Mouse (Mus musculus) limb, embryonic 11.5 days (tissue): Measurements from ENCODE around the gene Ccnl1. TPM values are rescaled to one million over a fixed set of nuclear protein-coding genes. Genes with fewer than 3 reads are reported as not detected.

ENCODE experiments used
- ATAC-seq: fragments of 200-750 bp; cut with Nextera tagmentation; 2 replicates; pipeline ENCODE4 v1.8.0; 2017; ENCODE audit warnings: low read depth; ENCODE audit not compliant: insufficient number of reproducible peaks, low FRiP score, low TSS enrichment
- DNase-seq: peaks from one replicate; pipeline ENCODE4 v3.0.0-alpha.2; 2015; ENCODE audit warnings: low spot score
- H3K27ac ChIP-seq: fragments of 300-500 bp; sonication (generic); replicated peaks from 2 replicates; pipeline ENCODE4 v1.5.1; 2014; ENCODE audit warnings: low read depth, mild to moderate bottlenecking, low read length
- H3K27me3 ChIP-seq: fragments of 300-500 bp; sonication (generic); 2 replicates; pipeline ENCODE4 v1.6.1; 2014; ENCODE audit warnings: mild to moderate bottlenecking, low read length, mixed read lengths; ENCODE audit not compliant: control insufficient read depth, insufficient read depth
- H3K36me3 ChIP-seq: fragments of 300-500 bp; sonication (generic); 2 replicates; pipeline ENCODE4 v1.6.1; 2014; ENCODE audit warnings: mild to moderate bottlenecking, low read length, moderate library complexity, mixed read lengths; ENCODE audit not compliant: control insufficient read depth, insufficient read depth
- H3K4me1 ChIP-seq: fragments of 300-500 bp; sonication (generic); 2 replicates; pipeline ENCODE4 v1.6.1; 2014; ENCODE audit warnings: low read length, mixed read lengths; ENCODE audit not compliant: control insufficient read depth, insufficient read depth
- H3K4me2 ChIP-seq: fragments of 300-500 bp; sonication (generic); 2 replicates; pipeline ENCODE4 v1.6.1; 2014; ENCODE audit warnings: low read depth, mild to moderate bottlenecking, moderate library complexity; ENCODE audit not compliant: severe bottlenecking
- H3K4me3 ChIP-seq: fragments of 300-500 bp; sonication (generic); 2 replicates; pipeline ENCODE4 v1.5.1; 2014; ENCODE audit warnings: low read depth, low read length
- H3K9ac ChIP-seq: fragments of 300-500 bp; sonication (generic); 2 replicates; pipeline ENCODE4 v1.6.1; 2014; ENCODE audit warnings: mild to moderate bottlenecking, low read length
- H3K9me3 ChIP-seq: fragments of 300-500 bp; sonication (generic); 2 replicates; pipeline ENCODE4 v1.6.1; 2016; ENCODE audit warnings: low read length; ENCODE audit not compliant: control insufficient read depth
- WGBS: fragments of 180-500 bp; shearing (Covaris S2); extraction: QIAGEN DNeasy Blood & Tissue Kit; methylation state at CpG from one replicate; pipeline ENCODE4 v1.1.7; 2014; 5-methylcytosine and 5-hydroxymethylcytosine counted together
- polyA plus RNA-seq: library from polyadenylated mRNA; unstranded; fragments of >200 nt; fragmentation: Nextera tagmentation; extraction: Ambion mirVana; gene quantifications from 2 replicates; pipeline ENCODE4 v1.2.1, GENCODE M21; 2014

Ccnl1 gene
- polyA plus RNA-seq, 1 experiment from 2014 or later, result 127 TPM

DNA sequence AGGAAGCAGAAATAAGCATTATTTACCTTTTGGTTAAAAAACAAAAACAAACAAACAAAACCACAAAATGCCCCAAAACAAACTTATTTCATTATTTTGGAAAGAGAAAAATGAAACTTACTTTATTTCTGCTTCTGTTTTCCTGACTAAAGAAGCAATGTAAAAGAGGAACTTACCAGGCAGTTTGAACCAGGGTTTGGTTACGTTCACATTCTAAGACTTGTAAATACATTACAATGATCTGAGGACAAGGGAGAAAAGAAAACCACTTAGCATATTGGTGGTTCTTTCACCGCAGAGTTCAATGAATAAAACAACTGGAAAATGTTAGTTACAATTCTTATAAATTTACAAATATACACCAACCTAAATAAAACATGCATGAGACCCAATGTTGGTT lies 7.7 kb downstream of the Ccnl1 start:
- no peaks in the 10 kb centered on the region for H3K9me3 ChIP-seq
- ATAC-seq, result no peak
- 97% methylated on average over 2 of the region's 2 CpGs for WGBS
- DNase-seq, result no peak
- H3K27ac ChIP-seq, result no peak overlapping the region
- H3K27me3 ChIP-seq, result no peaks in the 10 kb centered on the region
- peaks cover 2% of the 10 kb centered on the region; the same call in 1 of the 2 replicates for H3K4me1 ChIP-seq
- no peak overlapping the region for H3K4me2 ChIP-seq
- H3K4me3 ChIP-seq, result no peak overlapping the region
- H3K36me3 ChIP-seq, result peaks cover 32% of the 10 kb centered on the region
- H3K9ac ChIP-seq, result no peak overlapping the region

DNA sequence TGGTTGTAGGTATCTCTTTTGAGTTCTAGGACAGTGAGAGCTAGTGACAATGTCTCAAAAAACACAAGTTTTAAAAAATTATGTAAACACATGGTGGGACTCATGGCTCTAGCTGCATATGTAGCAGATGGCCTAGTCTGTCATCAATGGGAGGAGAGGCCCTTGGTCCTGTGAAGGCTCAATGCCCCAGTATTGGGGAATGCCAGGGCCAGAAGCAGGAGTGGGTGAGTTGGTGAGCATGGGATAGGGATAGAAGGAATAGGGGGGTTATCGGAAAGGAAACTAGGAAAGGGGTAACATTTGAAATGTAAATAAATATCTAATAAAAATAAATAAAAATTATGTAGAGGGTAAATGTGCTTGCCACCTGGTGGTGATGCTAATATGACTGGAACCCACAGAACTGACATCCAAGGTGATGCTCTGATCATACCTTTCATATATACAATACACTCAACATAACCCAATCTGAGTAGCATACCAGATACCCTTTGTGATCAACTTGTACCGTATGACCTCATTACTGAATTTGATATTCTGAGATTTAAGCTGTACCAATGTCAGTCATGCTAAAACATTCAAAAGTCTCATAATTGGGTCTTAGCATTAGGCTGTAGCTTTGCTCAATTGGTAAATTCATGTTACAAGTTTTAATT lies 12.6 kb downstream of the Ccnl1 start:
- DNase-seq, result no peak

DNA sequence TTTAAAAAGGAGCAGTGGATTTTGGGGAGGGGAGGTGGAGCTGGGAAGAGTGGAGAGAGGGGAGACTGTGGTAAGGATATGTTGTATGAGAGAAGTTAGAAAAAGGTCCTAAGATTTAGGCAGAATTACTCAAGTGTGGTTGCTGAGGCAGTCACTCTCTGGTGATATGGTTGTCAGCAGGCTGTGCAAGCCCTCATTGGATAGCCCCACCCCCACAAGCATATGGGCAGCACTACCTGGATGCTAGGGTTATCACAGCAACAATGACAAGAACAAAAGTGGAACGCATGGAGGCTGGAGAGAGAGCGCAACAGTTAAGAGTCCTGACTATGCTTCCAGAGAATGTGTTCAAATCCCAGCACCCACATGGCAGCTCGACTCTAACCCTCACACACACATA lies 13.3 kb downstream of the Ccnl1 start:
- Histone ChIP-seq H3K4me2 (no peak overlapping the region), H3K27ac (no peak overlapping the region), H3K27me3 (no peaks in the 10 kb centered on the region), H3K4me3 (no peak overlapping the region), H3K36me3 (peaks cover 30% of the 10 kb centered on the region), H3K9me3 (no peaks in the 10 kb centered on the region), H3K9ac (no peak overlapping the region), H3K4me1 (no peaks in the 10 kb centered on the region)
- 91% methylated on average over 3 of the region's 3 CpGs for WGBS
- no peak for DNase-seq
- no peak for ATAC-seq

More for the DNA sequence above, 12.6 kb downstream of the Ccnl1 start:
- H3K36me3 ChIP-seq, result peaks cover 33% of the 10 kb centered on the region
- no peaks in the 10 kb centered on the region for H3K4me1 ChIP-seq
- ATAC-seq, result no peak
- H3K27me3 ChIP-seq, result no peaks in the 10 kb centered on the region
- WGBS, result 92% methylated on average over 2 of the region's 2 CpGs
- no peak overlapping the region for H3K27ac ChIP-seq
- no peak overlapping the region for H3K9ac ChIP-seq
- H3K9me3 ChIP-seq, result no peaks in the 10 kb centered on the region
- H3K4me2 ChIP-seq, result no peak overlapping the region
- no peak overlapping the region for H3K4me3 ChIP-seq

DNA sequence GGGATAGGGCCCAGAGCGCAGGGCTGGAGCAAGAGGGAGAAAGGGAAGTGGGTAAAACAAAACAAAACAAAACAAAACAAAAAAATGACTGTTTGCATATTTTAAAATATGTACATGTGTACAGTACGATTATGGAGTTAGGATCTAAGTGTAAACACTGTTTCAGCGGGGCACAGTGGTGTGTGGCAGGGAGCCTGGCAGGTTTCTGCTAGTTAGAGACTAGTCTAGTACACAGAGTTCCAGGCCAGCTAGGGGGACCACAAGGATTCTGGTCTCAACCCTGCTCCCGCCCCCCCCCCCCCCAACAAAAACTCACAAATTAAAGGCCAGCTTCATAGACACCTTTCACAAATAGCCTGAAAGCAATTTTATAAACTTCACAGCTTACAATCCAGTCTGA lies 14.6 kb downstream of the Ccnl1 start:
- no peaks in the 10 kb centered on the region for H3K27me3 ChIP-seq
- H3K9me3 ChIP-seq, result no peaks in the 10 kb centered on the region
- ATAC-seq, result no peak
- H3K4me1 ChIP-seq, result no peaks in the 10 kb centered on the region
- no peak overlapping the region for H3K4me2 ChIP-seq
- H3K27ac ChIP-seq, result no peak overlapping the region
- H3K36me3 ChIP-seq, result peaks cover 22% of the 10 kb centered on the region
- H3K4me3 ChIP-seq, result no peak overlapping the region
- H3K9ac ChIP-seq, result no peak overlapping the region
- no peak for DNase-seq
- WGBS, result 85% methylated on average over 4 of the region's 4 CpGs

DNA sequence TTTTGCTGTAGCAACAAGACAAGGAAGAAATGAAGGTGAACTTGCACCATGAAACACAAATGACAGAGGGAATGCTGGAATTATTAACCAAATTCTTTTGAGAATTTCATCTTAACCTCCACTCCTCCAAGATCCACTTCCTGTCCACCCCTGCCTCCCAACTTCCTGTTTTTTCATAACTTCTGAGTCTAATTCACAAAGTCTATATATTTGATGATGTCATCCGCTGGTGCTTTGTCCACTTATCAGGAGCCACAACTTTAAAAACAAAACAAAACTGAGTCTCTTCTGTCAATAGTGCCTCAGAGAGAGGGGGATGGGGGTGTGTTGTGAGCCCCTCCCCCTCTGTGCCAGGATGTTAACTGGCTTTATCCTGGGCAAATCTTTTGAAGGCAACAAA lies 17.0 kb downstream of the Ccnl1 start:
- H3K27me3 ChIP-seq, result no peaks in the 10 kb centered on the region
- no peaks in the 10 kb centered on the region for H3K4me1 ChIP-seq
- H3K4me2 ChIP-seq, result no peak overlapping the region
- WGBS, result 86% methylated on average over 1 of the region's 1 CpGs
- no peak overlapping the region for H3K27ac ChIP-seq
- DNase-seq, result no peak
- no peaks in the 10 kb centered on the region for H3K9me3 ChIP-seq
- H3K36me3 ChIP-seq, result peaks cover 3% of the 10 kb centered on the region
- no peak overlapping the region for H3K4me3 ChIP-seq
- no peak overlapping the region for H3K9ac ChIP-seq
- no peak for ATAC-seq

DNA sequence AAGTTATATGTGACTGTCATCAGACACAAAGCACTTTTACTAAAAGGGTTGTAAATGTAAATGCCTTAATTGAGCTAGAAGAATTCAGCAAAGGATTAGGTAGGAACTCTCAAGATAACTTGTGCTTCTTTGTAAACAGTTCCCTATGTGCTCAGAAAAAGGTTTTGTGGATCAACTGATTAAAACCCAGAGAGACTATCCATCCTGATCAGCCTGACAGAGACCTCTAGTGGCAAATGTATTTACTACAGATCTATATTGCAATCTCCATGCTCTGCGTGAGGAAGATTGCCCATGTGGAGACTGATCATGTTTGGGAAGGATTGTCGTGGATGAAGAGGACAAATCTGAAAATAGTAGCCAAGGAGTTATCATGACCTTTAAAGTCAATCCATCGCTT lies 19.8 kb downstream of the Ccnl1 start:
- no peaks in the 10 kb centered on the region for H3K36me3 ChIP-seq
- no peaks in the 10 kb centered on the region for H3K9me3 ChIP-seq
- ATAC-seq, result no peak
- no peak overlapping the region for H3K9ac ChIP-seq
- no peak overlapping the region for H3K27ac ChIP-seq
- no peaks in the 10 kb centered on the region for H3K27me3 ChIP-seq
- H3K4me1 ChIP-seq, result no peaks in the 10 kb centered on the region
- no peak overlapping the region for H3K4me3 ChIP-seq
- no peak for DNase-seq
- no peak overlapping the region for H3K4me2 ChIP-seq
- WGBS, result 24% methylated on average over 3 of the region's 3 CpGs

DNA sequence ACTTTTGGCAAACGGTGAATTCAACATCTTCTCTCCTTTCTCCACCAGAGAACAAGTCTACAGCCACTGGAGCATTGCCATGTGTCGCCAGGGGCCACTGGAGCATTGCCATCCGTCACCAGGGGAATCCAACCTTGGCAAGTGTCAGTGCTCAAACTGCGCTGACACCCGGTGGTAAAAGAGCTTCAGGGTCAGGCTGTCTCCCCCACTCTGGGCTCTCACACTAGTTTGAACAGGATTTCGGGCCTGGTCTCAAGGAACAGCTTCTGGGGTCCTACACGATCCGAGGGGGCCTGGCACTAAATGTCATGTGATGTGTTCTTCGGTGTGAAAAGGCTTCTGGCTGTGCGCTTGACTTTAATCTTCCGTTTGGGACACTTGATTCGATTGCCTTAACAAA lies 21.7 kb downstream of the Ccnl1 start:
- no peaks in the 10 kb centered on the region for H3K27me3 ChIP-seq
- no peak overlapping the region for H3K9ac ChIP-seq
- no peaks in the 10 kb centered on the region for H3K4me1 ChIP-seq
- H3K4me2 ChIP-seq, result no peak overlapping the region
- H3K4me3 ChIP-seq, result no peak overlapping the region
- DNase-seq (no peak), ATAC-seq (no peak)
- WGBS, result 71% methylated on average over 12 of the region's 12 CpGs
- H3K36me3 ChIP-seq, result no peaks in the 10 kb centered on the region
- H3K27ac ChIP-seq, result no peak overlapping the region
- no peaks in the 10 kb centered on the region for H3K9me3 ChIP-seq

DNA sequence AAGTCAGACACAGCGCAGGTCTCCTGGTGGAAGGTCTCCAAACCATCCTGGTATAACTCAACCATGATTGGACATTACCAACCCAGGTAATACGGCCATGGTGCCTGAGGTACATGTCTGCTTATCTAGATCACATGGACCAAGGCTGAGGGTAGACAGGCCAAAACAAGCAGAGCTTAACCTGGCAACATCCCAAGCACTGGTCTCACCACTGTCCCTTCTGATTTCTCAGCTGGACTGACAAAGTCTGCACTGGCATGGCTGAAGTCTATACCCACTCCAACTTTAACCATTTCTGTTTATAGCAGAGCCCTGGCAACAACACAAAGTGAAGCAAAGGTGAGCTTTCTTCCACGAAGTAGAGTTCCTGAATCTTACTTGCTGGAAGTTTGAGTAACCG lies 22.9 kb downstream of the Ccnl1 start:
- Histone ChIP-seq H3K27ac (no peak overlapping the region), H3K4me3 (no peak overlapping the region), H3K9me3 (no peaks in the 10 kb centered on the region), H3K9ac (no peak overlapping the region), H3K4me1 (no peaks in the 10 kb centered on the region), H3K36me3 (no peaks in the 10 kb centered on the region), H3K27me3 (no peaks in the 10 kb centered on the region), H3K4me2 (no peak overlapping the region)
- no peak for ATAC-seq
- no peak for DNase-seq
- 86% methylated on average over 4 of the region's 4 CpGs for WGBS

DNA sequence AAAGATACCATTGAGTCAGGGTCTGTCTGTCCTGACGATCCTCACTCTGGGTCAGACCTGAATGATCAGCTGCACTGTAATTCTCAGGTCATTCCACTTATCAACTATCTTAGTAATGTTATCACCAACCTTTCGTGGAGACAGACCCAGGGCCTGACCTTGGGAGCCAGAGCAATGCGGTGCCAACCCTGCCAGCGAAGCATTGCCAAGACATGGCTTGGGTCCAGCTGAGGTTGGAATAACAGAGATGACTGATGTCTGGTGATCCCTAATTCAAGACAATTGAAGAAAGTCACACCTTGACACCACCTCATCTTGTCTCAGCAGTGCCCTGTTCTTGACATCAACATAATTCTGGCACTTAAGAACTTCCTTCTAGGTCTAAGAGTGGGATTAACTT lies 24.3 kb downstream of the Ccnl1 start:
- DNase-seq, result no peak
- WGBS, result 91% methylated on average over 4 of the region's 4 CpGs
- ATAC-seq, result no peak

More for the DNA sequence above, 24.3 kb downstream of the Ccnl1 start:
- no peaks in the 10 kb centered on the region for H3K9me3 ChIP-seq
- H3K4me3 ChIP-seq, result no peak overlapping the region
- H3K4me2 ChIP-seq, result no peak overlapping the region
- H3K9ac ChIP-seq, result no peak overlapping the region
- no peaks in the 10 kb centered on the region for H3K36me3 ChIP-seq
- peaks cover 5% of the 10 kb centered on the region; the same call in 1 of the 2 replicates for H3K4me1 ChIP-seq
- H3K27me3 ChIP-seq, result no peaks in the 10 kb centered on the region
- no peak overlapping the region for H3K27ac ChIP-seq
